Mouse (Mus musculus) thymus, postnatal 4 days (tissue): ENCODE data around the gene Pfkfb2.
"Not testable (repeated sequence)": the region's sequence is repeated elsewhere in the genome, so short reads cannot be mapped to it uniquely, and the experiment has no call there.

Experiments
- DNase-seq: peaks from one replicate; pipeline ENCODE4 v3.0.0; 2021

The Pfkfb2 gene

DNA sequence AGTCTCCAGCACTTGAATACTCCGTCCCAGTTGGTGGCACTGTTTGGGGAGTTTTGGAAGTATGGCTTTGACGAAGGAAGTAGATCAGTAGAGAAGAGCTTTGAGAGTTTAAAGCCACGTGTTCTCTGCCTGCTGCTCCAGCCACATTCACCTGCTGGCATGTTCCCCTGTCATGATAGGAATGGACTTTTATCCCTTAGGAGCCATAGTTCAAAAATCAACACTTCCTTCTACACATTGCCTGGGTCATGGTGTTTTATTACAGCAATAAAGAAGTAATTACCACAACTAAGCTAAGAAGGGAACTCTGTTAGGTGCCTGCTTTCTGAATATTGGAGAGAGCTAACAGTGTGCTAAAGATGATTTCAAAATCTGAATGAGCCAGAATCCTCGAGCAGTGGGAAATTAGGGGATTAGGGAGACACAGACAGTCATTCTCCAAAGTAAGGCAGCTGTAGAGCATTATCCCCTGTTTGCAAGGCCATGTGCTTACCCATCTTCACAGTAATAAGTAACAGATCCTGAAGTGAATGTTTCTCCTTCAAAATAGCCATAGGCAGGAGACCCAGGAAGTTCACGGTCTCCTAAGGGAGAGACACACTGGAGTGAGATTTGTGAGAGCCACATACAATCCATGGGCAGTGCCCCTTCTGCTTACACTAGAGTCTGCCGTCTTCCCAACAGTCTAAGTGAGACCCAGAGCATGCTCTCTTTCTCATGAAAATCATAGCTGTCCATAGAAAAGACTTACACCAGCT is 47.2 kb downstream of the Pfkfb2 start:
- no peak for DNase-seq

DNA sequence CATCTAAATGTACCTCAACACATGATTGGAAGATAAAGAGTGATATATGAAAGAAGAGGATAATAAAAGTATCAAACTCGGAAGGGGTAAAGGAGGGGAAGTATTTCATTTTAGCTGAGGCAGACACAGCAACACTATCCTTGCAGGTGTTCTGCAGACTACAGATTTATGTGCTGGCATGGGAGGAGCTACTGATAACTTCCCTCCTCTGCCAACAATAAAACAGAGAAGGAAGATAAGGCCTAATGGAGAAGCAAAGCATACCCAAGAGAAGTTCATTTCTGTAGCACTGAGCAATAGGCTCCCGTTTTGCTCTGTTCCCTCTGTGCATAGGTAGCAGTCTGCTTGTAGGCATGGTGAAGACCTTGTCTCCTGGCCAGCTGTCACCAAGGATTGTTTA is 48.0 kb downstream of the Pfkfb2 start:
- DNase-seq: no peak

DNA sequence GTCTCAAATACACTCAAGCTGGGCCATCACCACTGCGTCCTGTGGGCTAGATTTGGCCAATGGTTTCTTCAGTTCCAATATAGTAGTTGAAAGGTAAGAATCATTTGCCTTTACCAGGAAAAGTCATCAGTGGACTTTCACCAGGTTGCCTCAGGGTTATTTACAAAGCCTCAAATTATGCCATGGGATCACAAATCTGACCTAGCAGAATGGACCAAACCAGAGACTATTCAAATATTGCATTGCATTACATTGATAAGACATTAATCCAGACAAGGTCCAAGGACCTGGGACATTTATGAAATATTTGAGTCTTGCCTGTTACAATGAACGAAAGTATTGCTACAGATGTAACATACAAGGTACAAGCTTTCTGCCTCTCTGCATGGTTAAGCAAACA is 50.5 kb downstream of the Pfkfb2 start:
- DNase-seq: no peak

DNA sequence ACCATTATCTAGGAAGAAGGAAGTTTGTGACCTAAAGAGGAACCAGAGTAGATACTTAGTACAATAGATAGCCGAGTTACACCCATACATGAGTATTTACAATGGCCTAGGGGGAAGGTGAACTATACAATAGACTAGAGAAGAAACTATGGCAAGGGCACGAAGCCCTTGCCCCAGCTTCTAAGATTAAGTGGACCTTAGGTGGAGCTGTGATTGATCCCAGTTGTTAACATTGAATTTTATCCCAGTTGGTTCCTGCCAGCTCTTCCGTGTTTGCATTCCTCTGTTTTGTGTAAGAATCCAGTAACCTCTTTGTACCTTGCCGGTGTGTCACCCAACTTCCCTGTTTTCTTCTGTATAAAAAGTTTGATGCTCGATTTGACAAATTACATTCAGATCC is 65.5 kb downstream of the Pfkfb2 start:
- not testable (repeated sequence) for DNase-seq

DNA sequence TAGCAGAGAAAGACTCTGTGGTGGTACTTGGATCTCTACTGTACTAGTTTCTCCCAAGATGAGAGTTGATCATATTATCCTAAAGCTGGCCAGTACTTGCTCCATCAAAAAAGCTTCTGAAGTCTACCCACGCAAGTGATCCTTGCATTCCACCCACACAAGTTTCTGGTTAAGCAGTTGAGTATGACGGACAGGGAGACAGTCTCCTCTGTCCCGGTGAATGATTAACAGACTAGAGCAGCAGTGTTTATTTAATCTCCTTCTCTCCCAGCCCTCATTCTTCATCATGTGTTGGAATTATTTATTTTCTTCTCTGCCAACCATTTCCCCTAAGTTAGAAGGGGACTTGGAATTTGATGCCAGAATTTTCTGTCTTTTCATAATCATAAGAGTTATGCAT is 67.6 kb downstream of the Pfkfb2 start, which contains the start of gene C4bp:
Gene C4bp, minus strand, starts transcription at position 179 of the 400 bp plus-strand sequence.
- no peak for DNase-seq

DNA sequence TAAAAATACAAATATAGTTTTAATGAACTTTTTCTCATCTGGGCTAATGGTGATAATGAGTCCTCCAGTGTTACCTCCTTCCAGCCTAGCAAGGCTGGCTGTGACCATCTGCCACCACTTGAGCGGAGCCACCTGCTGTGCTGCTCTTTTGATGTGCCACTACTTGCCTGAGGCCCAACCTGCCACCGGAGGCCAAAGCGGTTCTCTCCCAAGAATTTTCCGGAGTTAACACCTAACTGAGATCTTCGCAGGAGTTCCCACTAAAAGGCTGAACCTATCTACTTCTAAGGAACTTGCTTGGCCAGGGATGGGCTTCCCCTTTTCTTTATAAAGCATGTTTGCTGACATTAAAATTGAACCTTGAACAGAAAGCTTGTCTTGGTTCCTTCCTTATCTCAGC is 69.4 kb downstream of the Pfkfb2 start:
- DNase-seq: not testable (repeated sequence)

DNA sequence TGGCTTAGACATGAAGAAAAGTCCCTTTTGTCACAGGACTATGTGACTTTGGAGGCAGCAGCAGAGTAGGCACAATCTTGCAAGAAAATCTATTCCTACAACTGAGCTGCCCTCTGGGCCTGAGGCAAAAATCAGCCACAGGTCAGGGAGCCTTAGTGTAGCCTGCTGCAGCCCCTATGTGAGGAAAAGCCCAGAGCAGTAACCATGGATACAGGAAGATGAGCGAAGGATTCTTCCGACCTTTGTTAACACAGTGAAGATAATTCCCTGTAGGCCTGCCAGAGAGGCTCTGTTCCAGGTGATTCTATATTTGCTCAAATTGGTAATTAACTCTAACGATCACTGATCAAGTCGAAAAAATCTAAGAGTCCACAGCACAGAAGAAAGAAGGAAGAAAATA is 85.0 kb downstream of the Pfkfb2 start:
- DNase-seq: no peak

DNA sequence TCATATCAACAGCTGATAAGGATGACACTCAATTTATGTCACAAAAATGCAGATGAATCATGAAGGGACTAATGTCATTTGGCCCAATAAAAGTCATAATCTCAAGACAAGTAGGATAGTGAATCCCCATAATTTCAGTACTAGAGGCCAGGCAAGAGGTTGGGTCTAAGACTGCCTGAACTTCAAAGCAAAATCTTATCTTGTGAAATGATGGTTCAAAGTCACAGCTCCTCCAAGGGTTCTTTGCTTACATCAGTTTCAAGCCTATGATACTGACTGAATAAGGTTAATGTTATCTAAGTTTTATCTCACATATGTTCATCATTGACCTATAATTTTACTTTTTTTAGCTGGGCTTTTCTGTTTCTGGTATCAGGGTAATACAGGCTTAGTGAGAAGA is 88.1 kb downstream of the Pfkfb2 start:
- DNase-seq: no peak
